Comparison of ENCODE assay signal across 8 mouse cellular contexts in genomic region chr8:46859164-46859846, GRCm38 (mm10).
DNase-seq lines count a peak whose midpoint lies in the region; ATAC-seq and TF ChIP-seq lines count a peak whose summit lies in the region.
"Had no signal": no experiment of that assay in that cellular context is flagged by ENCODE, and none has a peak within 500 bp of the region (broad histone marks: within the 10 kb centered on the region; RNA-seq: fewer than 3 reads in every experiment).

No protein-coding gene starts in this region.

- TF ChIP-seq CTCF in bone marrow, adult 2 months (IDR thresholded peaks at IDR 0.05; ENCODE audit: control insufficient read depth, insufficient read depth, low read length) = no peak
- TF ChIP-seq CTCF in intestine, postnatal 0 days (IDR thresholded peaks at IDR 0.05; ENCODE audit: low read depth) = no peak

- peaks cover 3% of the 10 kb centered on the region for H3K4me1 ChIP-seq in bone marrow, adult 2 months (ENCODE audit: control insufficient read depth, insufficient read depth, low read length)
- no peaks in the 10 kb centered on the region for H3K4me1 ChIP-seq in intestine, postnatal 0 days (replicated peaks; ENCODE audit: control insufficient read depth, insufficient read depth, low read length)

- TF ChIP-seq POLR2A in bone marrow, adult 2 months (IDR thresholded peaks at IDR 0.05; ENCODE audit: borderline replicate concordance, control insufficient read depth, low read depth, low read length) = no peak

- WGBS in bone marrow, adult 2 months = 12% methylated on average over 7 of the region's 7 CpGs
- WGBS in intestine, postnatal 0 days = 32% methylated on average over 7 of the region's 7 CpGs

- H3K4me3 ChIP-seq in bone marrow, adult 2 months (replicated peaks; ENCODE audit: control insufficient read depth, low read depth, low read length) = no peak overlapping the region
- no peak overlapping the region for H3K4me3 ChIP-seq in intestine, postnatal 0 days (ENCODE audit: low read depth, low read length)
- H3K4me3 ChIP-seq: hindbrain, embryonic 13.5 days had no signal

- no peak for ATAC-seq in intestine, postnatal 0 days

- no peaks in the 10 kb centered on the region for H3K9me3 ChIP-seq in intestine, postnatal 0 days (ENCODE audit: control insufficient read depth)
- H3K9me3 ChIP-seq: hindbrain, embryonic 13.5 days had no signal

- peak; percentile 34 for DNase-seq in kidney, postnatal 10 days
- DNase-seq in kidney, adult 9 months = no peak
- DNase-seq in splenic B cell, adult 2 months (ENCODE audit: low read depth, low spot score) = peak; percentile 28
- DNase-seq in left cerebral cortex, adult 11 months (ENCODE audit: low spot score) = no peak
- no peak for DNase-seq in right cerebral cortex, postnatal 4 days

- H3K27me3 ChIP-seq in intestine, postnatal 0 days (replicated peaks; ENCODE audit: control insufficient read depth, insufficient read depth, low read length) = no peaks in the 10 kb centered on the region
- H3K27me3 ChIP-seq in splenic B cell, adult 2 months (ENCODE audit: control insufficient read depth, insufficient read depth, low read length, poor library complexity, severe bottlenecking) = no peaks in the 10 kb centered on the region
- H3K27me3 ChIP-seq: hindbrain, embryonic 13.5 days had no signal

- 0 out of 2 replicates have a peak overlapping the region, but pooled peaks have one; percentile 11 for H3K9ac ChIP-seq in intestine, postnatal 0 days (ENCODE audit: low read depth, low read length)
- H3K9ac ChIP-seq: hindbrain, embryonic 13.5 days had no signal

- no peaks in the 10 kb centered on the region for H3K36me3 ChIP-seq in intestine, postnatal 0 days (ENCODE audit: control insufficient read depth, insufficient read depth)
- no peaks in the 10 kb centered on the region for H3K36me3 ChIP-seq in splenic B cell, adult 2 months (ENCODE audit: control insufficient read depth, insufficient read depth, low read length, poor library complexity, severe bottlenecking)
- H3K36me3 ChIP-seq: hindbrain, embryonic 13.5 days had no signal

- H3K4me2 ChIP-seq in intestine, postnatal 0 days (replicated peaks; ENCODE audit: low read depth) = no peak overlapping the region
- H3K4me2 ChIP-seq: hindbrain, embryonic 13.5 days had no signal

- peak overlapping the region; percentile 34; the same call in 1 of the 2 replicates for H3K27ac ChIP-seq in bone marrow, adult 2 months (ENCODE audit: control insufficient read depth, insufficient read depth, low read depth, low read length, poor library complexity)
- no peak overlapping the region for H3K27ac ChIP-seq in intestine, postnatal 0 days (ENCODE audit: low read depth, low read length)
- H3K27ac ChIP-seq: hindbrain, embryonic 13.5 days had no signal

Comparison
In these comparisons a context has a peak if more than half of its experiments do, and no peak if none do; other contexts are left out.
1. DNase-seq: peak in kidney, postnatal 10 days (single experiment) and splenic B cell, adult 2 months (single experiment); none in kidney, adult 9 months (single experiment), left cerebral cortex, adult 11 months (single experiment) and right cerebral cortex, postnatal 4 days (single experiment).